Mouse (Mus musculus): Measurements from ENCODE around the gene Slc9a3. TPM values are rescaled to one million over a fixed set of nuclear protein-coding genes. Genes with fewer than 3 reads are reported as not detected.

Gene Slc9a3
- polyA plus RNA-seq, 1 experiment from 2014 or later: not detected

DNA sequence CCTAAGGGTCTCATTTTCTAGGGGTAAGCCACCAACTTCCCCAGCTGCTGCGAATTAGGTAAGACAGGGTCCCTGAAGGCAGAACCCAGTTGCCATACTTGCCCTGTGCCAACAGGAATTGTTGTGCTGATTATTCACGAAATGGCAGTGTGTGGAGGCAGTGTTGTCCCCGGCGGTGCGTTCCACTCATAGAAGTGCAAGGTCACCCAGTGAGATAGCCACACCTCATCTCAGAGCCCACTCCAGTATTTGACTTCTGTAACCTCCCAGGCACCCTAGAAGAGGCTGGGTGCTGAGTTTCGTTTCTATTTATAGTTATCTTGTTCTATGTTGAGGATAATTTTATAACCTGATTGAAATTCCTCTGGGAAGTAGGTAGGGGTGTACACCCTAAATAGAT lies 22.3 kb upstream of the Slc9a3 start:
- Histone ChIP-seq H3K9ac (replicated peaks; ENCODE audit: low read depth) (no peak overlapping the region), H3K4me2 (replicated peaks; ENCODE audit: low read depth, low read length) (no peak overlapping the region), H3K27me3 (replicated peaks; ENCODE audit: insufficient read depth, low read length) (no peaks in the 10 kb centered on the region), H3K4me1 (ENCODE audit: insufficient read depth, low read depth, low read length) (no peaks in the 10 kb centered on the region), H3K4me3 (ENCODE audit: low read depth, low read length) (no peak overlapping the region), H3K9me3 (ENCODE audit: low read length) (no peaks in the 10 kb centered on the region), H3K36me3 (ENCODE audit: insufficient read depth, low read length) (no peaks in the 10 kb centered on the region), H3K27ac (ENCODE audit: low read length) (no peak overlapping the region)
- WGBS: 79% methylated on average over 6 of the region's 6 CpGs
- no peak for TF ChIP-seq CTCF (IDR thresholded peaks at IDR 0.05)
- TF ChIP-seq EP300 (IDR thresholded peaks at IDR 0.05): no peak
- ATAC-seq: no peak
- no peak for DNase-seq (ENCODE audit: low spot score)

DNA sequence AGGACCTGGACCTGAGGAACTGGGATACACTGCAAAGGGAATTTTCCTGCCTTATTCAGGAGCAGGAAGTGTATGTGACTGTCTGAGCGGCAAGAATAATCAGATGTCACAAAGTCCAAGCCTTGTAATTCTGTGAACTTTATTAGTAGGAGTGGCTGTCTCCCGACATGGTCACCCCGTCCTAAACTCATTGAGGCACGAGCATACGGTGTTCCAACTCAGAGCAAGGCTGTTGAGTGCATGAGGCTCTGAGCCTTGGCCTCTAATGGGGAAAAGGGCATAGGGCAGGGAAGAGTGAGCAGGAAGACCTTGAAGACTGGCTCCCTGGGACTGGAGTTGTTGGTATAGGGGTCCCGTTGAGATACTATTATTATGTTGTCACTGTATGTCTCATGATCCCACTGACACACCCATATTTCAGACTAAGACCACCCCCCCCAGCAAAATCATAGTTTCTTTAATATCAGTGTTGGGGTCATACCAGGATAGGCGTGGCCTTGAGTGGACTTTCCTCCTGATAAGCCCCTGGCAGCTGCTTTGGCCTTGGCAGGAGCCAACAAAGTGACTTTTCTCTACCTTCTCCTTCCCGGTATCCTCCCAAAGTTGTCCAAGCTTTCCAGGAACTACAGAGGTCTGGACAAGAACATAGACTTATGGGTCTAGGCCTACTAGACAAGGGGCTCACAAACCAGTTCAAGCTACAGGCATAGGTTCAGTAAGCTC lies 19.0 kb upstream of the Slc9a3 start:
- Histone ChIP-seq H3K9ac (replicated peaks; ENCODE audit: low read depth) (no peak overlapping the region), H3K4me2 (replicated peaks; ENCODE audit: low read depth, low read length) (no peak overlapping the region), H3K9me3 (ENCODE audit: low read length) (no peaks in the 10 kb centered on the region), H3K27me3 (replicated peaks; ENCODE audit: insufficient read depth, low read length) (no peaks in the 10 kb centered on the region), H3K4me3 (ENCODE audit: low read depth, low read length) (no peak overlapping the region), H3K4me1 (ENCODE audit: insufficient read depth, low read depth, low read length) (no peaks in the 10 kb centered on the region), H3K36me3 (ENCODE audit: insufficient read depth, low read length) (no peaks in the 10 kb centered on the region), H3K27ac (ENCODE audit: low read length) (no peak overlapping the region)
- WGBS: 68% methylated on average over 8 of the region's 8 CpGs
- DNase-seq (ENCODE audit: low spot score) (no peak), ATAC-seq (no peak)
- TF ChIP-seq EP300 (IDR thresholded peaks at IDR 0.05) (no peak), CTCF (IDR thresholded peaks at IDR 0.05) (no peak)

DNA sequence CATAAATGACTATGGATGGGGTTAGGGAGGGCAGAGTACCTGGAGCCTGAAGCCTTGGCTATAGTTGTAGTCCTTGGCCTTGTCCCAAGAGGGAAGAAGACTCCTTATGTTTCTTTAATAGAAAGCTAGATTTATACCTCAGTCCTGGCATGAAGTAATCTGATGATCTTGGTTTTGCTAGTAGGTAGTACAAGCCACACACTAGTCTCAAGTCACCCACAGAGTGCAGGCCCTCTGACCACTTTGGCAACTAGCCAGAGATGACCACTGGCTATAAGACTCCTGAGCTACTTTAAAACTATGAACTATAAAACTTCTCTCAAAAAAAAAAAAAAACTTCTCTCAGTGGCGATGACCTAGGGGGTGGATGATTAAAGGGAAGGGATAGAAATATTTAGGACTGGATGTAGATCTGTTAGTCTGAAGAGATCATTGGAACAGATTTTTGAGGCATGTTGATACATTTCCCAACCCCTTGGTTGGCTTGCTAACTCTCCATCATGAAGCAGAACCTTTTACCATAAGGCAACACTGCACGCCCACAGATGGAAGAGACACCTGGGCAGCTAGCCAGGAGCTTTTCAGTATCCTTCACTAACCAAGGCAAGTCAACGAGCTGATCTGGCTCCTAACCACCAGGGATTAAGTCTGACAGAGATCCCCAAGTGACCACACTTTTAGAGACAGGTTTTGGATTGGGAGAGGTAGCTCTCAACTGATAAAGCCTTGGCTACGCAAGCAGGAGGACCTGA lies 18.2 kb upstream of the Slc9a3 start:
- DNase-seq (ENCODE audit: low spot score) (no peak), ATAC-seq (no peak)
- no peaks in the 10 kb centered on the region for H3K4me1 ChIP-seq (ENCODE audit: insufficient read depth, low read depth, low read length)
- H3K9ac ChIP-seq (replicated peaks; ENCODE audit: low read depth): no peak overlapping the region
- 77% methylated on average over 4 of the region's 4 CpGs for WGBS
- no peaks in the 10 kb centered on the region for H3K27me3 ChIP-seq (replicated peaks; ENCODE audit: insufficient read depth, low read length)
- no peak overlapping the region for H3K4me2 ChIP-seq (replicated peaks; ENCODE audit: low read depth, low read length)
- H3K9me3 ChIP-seq (ENCODE audit: low read length): no peaks in the 10 kb centered on the region
- H3K27ac ChIP-seq (ENCODE audit: low read length): no peak overlapping the region
- H3K4me3 ChIP-seq (ENCODE audit: low read depth, low read length): no peak overlapping the region
- no peaks in the 10 kb centered on the region for H3K36me3 ChIP-seq (ENCODE audit: insufficient read depth, low read length)
- TF ChIP-seq EP300 (IDR thresholded peaks at IDR 0.05) (no peak), CTCF (IDR thresholded peaks at IDR 0.05) (no peak)

GRCm38 (mm10) chr13:74104417-74104816 lies 16.8 kb upstream of the Slc9a3 start:
- WGBS: 74% methylated on average over 7 of the region's 7 CpGs
- Histone ChIP-seq H3K4me1 (ENCODE audit: insufficient read depth, low read depth, low read length) (no peaks in the 10 kb centered on the region), H3K4me2 (replicated peaks; ENCODE audit: low read depth, low read length) (no peak overlapping the region), H3K27me3 (replicated peaks; ENCODE audit: insufficient read depth, low read length) (no peaks in the 10 kb centered on the region), H3K27ac (ENCODE audit: low read length) (no peak overlapping the region), H3K9me3 (ENCODE audit: low read length) (no peaks in the 10 kb centered on the region), H3K36me3 (ENCODE audit: insufficient read depth, low read length) (no peaks in the 10 kb centered on the region), H3K4me3 (ENCODE audit: low read depth, low read length) (no peak overlapping the region), H3K9ac (replicated peaks; ENCODE audit: low read depth) (no peak overlapping the region)
- no peak for TF ChIP-seq EP300 (IDR thresholded peaks at IDR 0.05)
- no peak for TF ChIP-seq CTCF (IDR thresholded peaks at IDR 0.05)
- DNase-seq (ENCODE audit: low spot score) (no peak), ATAC-seq (no peak)

- DNase-seq (ENCODE audit: low spot score): no peak
- no peaks in the 10 kb centered on the region for H3K4me1 ChIP-seq (ENCODE audit: insufficient read depth, low read depth, low read length)
- no peak for ATAC-seq
- H3K27ac ChIP-seq (ENCODE audit: low read length): no peak overlapping the region
- H3K4me2 ChIP-seq (replicated peaks; ENCODE audit: low read depth, low read length): no peak overlapping the region
- no peaks in the 10 kb centered on the region for H3K9me3 ChIP-seq (ENCODE audit: low read length)
- no peak for TF ChIP-seq EP300 (IDR thresholded peaks at IDR 0.05)
- no peak for TF ChIP-seq CTCF (IDR thresholded peaks at IDR 0.05)
- H3K4me3 ChIP-seq (ENCODE audit: low read depth, low read length): no peak overlapping the region
- 84% methylated on average over 2 of the region's 2 CpGs for WGBS
- no peaks in the 10 kb centered on the region for H3K27me3 ChIP-seq (replicated peaks; ENCODE audit: insufficient read depth, low read length)
- no peak overlapping the region for H3K9ac ChIP-seq (replicated peaks; ENCODE audit: low read depth)
- no peaks in the 10 kb centered on the region for H3K36me3 ChIP-seq (ENCODE audit: insufficient read depth, low read length)
Observed at GRCm38 (mm10) chr13:74107410-74107809, 13.8 kb upstream of the Slc9a3 start.

DNA sequence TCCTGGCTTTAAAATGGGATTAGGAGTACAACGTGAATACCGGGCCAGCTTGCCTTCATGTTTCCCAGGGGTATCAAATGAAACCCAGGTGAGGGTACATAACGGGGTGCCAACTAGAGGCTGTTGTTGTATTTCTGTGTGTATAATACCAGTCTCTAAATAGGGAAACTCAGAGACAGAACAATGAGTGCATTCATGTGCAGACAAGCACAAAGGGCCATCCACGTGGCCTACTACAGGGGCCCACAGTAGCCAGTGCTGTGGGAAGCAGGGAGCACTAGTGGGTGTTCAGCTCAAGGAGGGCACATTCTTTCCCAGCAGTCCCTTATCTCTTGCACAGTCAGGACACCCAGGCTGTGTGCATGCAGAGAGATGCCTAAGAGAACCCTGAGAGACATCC lies 8.7 kb upstream of the Slc9a3 start:
- Histone ChIP-seq H3K9me3 (ENCODE audit: low read length) (no peaks in the 10 kb centered on the region), H3K4me1 (ENCODE audit: insufficient read depth, low read depth, low read length) (no peaks in the 10 kb centered on the region), H3K27ac (ENCODE audit: low read length) (no peak overlapping the region), H3K36me3 (ENCODE audit: insufficient read depth, low read length) (no peaks in the 10 kb centered on the region), H3K9ac (replicated peaks; ENCODE audit: low read depth) (no peak overlapping the region), H3K4me2 (replicated peaks; ENCODE audit: low read depth, low read length) (no peak overlapping the region), H3K4me3 (ENCODE audit: low read depth, low read length) (no peak overlapping the region), H3K27me3 (replicated peaks; ENCODE audit: insufficient read depth, low read length) (no peaks in the 10 kb centered on the region)
- 86% methylated on average over 4 of the region's 4 CpGs for WGBS
- no peak for TF ChIP-seq CTCF (IDR thresholded peaks at IDR 0.05)
- no peak for TF ChIP-seq EP300 (IDR thresholded peaks at IDR 0.05)
- DNase-seq (ENCODE audit: low spot score) (no peak), ATAC-seq (no peak)
